Mouse (Mus musculus) liver, postnatal 0 days (tissue): ENCODE data around the gene Pacrg.

Experiments
- CTCF ChIP-seq: sonication (generic); IDR thresholded peaks from 2 replicates; pipeline ENCODE4 v1.5.1; 2016; ENCODE audit warnings: antibody characterized with exemption, low read depth
- EP300 ChIP-seq: IDR thresholded peaks from 2 replicates; pipeline ENCODE4 v1.6.1; 2016; ENCODE audit warnings: antibody characterized with exemption, low read depth, mild to moderate bottlenecking

DNA sequence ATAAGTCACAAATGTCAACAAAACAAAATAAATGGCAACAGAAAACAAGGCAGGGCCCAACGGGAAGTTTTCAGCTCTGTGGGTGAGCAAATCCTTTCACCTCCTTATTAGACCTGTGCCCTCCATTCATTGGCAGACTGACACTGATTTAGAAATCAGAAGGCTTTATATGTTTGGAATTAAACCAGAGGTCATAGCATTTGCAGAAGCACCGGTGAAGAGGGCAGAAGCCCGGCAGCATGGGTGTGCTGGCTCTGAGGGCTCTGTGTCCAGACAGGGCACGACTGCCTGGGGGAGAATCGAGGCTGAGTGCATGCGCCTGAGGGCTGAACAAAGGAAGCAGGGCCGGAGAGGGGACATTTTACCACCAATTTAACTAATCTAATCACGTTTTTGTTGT, 344.5 kb downstream of the Pacrg start:
- TF ChIP-seq CTCF (no peak), EP300 (no peak)
